Mouse (Mus musculus) cerebellum, adult 11-12 months (tissue): ENCODE data around the gene Casp7.

ENCODE experiments used
- DNase-seq: peaks from one replicate; pipeline ENCODE4 v3.0.0; 2022

The Casp7 gene

DNA sequence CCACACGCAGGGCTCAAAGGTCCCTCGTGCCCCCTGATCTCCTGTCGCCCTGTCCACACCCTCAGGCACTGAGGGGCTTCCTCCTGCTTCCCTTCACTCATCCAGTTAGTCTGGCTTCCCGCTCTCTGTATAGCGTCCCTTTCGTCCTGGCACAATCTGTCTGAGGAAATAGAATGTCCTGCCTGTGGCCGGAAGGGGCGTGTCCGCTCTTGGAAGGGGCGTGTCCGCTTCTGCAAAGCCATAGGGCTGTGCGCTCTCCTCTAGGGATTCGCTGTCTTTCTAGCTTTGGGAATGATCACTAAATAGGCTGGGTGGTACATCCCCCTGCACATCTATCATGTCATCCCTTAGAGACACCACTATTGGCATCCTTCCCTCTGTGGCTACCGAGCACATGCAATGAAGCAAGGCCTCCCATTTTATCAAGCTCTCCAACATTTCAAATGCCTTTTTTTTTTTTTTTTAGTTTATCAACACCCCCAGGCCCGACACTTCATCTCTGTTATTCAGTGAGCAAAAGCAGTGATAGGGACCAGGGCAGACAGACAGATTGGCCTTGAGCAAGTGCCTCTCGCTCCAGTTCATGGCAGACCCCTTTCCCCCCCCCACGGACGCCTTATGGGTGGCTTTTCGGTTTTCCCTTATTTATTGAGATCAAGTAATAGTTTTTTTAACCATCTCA, 78.1 kb downstream of the Casp7 start:
- DNase-seq = no peak

DNA sequence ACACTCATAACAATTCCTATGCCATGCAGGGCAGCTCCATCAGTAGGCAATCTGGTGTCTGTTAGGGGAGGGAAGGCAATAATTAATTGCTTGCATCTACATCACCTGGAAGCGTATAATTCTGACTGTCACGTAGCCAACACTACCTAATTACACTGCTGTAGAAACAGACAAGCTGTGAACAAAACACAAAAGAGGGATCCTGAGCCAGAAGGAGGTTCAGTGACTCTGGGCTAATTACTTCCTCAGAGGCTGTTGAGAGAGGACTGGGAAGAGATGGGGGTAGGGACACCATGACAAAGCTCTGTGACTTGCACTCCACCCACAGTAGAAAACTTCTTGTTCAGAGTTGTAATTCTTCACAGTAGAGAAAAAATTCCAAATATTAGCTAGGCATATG, 79.6 kb downstream of the Casp7 start:
- DNase-seq = no peak

DNA sequence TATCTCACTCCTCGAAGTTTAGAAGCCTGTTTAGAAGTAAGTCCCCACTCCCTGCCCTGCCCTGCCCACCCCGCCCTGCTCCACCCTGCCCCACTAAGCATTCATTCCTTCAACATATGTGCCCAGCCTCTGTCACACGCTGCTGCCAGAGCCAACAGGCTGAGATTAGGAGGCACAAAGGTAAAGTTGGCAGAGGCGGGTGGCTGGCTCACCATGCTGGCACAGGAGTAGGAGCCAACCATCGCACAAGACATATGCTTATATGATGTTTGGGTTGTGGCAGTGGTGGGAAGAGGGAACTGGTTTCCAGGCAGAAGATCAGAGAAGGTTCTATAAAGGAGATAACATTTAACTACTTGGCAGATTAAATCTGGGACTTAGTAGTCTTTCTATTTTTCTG, 80.3 kb downstream of the Casp7 start:
- DNase-seq = no peak

DNA sequence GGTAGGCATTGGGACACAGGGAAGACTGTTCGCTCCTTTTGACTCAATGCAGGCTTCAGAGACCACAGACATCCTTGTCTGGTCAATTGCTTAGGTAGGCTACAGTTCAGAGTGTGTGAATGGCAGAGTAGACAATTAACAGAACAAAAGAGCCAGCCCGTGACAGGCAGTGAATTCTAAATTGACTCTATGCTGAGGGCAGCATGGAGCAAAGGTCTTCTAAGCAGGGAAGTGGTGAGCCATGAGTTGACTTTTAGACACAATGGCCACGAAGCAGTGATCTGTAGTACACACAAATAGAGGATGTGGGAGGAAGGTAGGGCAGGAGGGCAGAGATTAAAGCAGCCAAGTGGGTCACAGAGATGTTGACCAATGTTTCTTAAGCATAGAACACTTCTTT, 80.9 kb downstream of the Casp7 start:
- DNase-seq = no peak

DNA sequence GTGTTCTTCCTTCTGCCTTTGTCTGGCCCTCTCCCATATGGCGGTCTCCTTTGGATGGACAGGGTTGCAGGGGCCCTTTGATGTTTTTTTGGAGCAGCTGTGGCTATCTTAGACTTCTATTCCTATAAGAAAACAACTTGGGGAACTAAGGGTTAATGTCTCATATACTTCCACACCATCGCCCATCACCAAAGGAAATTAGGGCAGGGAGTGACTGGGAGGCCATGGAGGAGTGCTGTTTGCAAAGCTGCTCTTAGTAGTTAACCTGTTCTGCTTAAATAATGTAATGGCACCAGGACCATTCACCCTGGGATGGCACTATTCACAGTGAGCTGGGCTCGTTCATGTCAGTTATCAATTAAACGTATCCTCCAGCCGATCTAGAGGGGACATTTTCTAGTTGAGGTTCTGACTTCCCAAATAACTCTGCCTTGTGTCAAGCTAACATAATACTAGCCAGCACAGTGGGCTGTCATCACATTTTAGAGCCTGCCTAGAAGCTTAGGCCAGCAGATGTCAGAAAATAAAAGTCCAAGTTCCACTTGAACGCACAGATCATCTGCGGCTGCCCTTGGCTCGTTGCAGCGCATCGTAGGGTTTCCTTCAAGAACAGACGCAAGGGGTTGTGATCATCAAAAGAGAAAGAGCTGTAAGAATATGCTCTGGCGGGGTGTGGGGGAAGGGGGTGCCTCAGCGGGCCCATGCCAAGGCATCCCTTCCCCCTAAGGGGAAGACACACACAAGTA, 87.9 kb downstream of the Casp7 start:
- DNase-seq = no peak

DNA sequence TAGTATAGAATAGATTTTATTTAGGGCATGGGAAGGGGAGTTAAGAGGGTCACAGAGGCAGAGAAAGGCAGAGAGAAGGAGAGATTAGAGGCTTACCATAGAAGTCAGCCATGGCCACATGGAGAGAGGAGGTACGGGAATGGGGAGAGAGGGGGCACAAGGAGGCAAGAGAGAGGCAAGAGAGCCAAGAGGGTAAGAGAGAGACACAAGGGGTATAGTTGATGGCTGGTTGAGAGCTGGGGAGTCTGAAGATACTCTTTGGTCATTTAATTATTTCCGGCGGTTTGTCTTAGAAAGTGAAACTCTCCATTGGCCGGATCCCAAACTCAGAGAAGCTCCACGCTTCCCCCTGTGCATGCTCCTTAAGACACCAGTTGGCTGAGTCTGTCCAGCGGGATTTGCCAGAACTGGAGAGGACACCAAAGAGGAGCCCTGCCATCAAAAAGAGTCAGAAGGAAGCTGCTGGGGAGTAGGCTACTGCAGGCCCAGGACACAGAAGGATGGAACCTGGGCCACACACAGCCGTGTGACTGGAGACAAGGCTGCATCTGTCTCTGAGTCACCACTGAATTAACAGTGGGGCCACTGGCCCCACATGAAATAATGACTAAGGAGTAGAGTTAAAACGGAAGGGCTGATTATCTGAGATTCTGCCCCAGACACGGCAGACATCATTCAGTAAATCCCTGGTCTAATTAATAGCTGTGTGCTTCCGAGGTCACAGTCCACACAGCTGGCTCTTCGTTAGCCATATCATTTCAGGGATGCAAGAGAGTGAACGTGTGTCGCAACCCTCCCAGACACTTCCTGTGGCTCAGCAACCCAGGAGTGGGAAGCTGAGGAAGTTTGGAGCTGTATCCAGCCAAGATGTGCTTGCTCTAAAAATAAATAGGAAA, 88.7 kb downstream of the Casp7 start:
- no peak for DNase-seq

DNA sequence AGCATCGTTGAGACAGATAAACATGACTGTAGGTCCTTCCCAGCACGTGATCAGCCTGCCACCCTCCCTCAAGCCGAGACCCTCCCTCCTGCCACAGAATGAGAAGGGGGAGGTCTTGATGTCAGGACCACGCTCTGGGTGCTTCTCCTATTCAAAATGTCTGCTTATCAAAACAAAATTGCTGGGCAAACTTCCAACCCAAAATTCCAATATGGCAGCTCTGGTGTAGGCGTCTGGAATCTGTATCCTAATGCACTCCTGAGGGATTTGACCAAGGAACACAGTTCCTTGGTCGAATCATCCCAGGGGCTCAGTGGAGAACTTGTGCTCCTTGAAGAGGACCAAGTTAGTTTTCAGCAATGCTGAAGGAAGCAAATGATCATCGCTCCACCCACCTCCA, 90.0 kb downstream of the Casp7 start:
- no peak for DNase-seq

DNA sequence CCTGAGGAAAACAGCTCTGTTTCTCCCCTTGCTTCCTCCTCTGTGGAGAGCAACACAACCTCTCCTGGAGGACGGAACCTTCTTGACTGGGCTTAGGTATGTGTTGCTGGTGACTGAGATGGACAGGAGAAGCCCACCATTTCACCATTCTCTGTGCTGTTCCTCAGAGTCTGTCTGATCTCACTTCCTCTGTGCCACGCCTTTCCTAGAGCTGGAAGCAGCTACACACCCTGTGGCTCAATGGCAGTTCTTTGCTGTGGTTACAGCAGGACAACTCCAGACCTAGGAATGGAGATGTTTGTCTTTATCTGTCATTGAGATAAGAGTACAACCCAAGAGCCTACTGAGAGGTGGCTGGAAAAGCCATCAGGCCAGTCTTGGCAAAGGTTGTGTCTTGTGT, 90.4 kb downstream of the Casp7 start:
- DNase-seq = no peak

DNA sequence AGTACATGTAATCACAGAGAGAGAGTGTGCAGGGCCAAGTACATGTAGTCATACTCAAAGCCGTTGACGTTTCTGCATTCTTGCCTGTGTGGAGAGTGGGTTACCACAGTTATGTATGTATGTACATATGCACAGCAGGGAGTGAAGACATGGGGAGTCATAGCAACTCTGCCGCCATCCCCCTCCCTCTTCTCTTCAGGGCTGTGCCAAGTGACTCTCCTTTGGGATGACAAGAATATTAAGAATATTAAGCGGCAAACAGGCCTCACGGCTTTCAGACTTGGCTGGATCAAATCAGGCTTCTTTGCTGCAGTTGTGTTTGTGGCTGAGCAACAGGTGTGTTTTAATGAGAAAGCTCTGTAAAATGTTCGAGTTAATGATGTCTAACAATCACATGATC, 92.7 kb downstream of the Casp7 start:
- no peak for DNase-seq
